Mouse (Mus musculus) testis, adult 2 months (tissue): Measurements from ENCODE around the gene Sema3c. TPM values are rescaled to one million over a fixed set of nuclear protein-coding genes. Genes with fewer than 3 reads are reported as not detected.

Source experiments
- H3K27ac ChIP-seq: fragments of 200-500 bp; 2 replicates; pipeline ENCODE4 v1.5.1; 2012; ENCODE audit warnings: low read depth, low read length; ENCODE audit not compliant: control insufficient read depth, insufficient read depth
- H3K27me3 ChIP-seq: fragments of 200-500 bp; 2 replicates; pipeline ENCODE4 v1.6.1; 2012; ENCODE audit warnings: mild to moderate bottlenecking, low read length, moderate library complexity; ENCODE audit not compliant: control insufficient read depth, insufficient read depth
- H3K36me3 ChIP-seq: fragments of 200-500 bp; 2 replicates; pipeline ENCODE4 v1.6.1; 2012; ENCODE audit warnings: mild to moderate bottlenecking, low read length; ENCODE audit not compliant: control insufficient read depth, insufficient read depth
- H3K4me1 ChIP-seq: fragments of 200-500 bp; 2 replicates; pipeline ENCODE4 v1.6.1; 2012; ENCODE audit warnings: low read length; ENCODE audit not compliant: control insufficient read depth, insufficient read depth
- H3K4me3 ChIP-seq: fragments of 200-500 bp; 2 replicates; pipeline ENCODE4 v1.5.1; 2012; ENCODE audit warnings: low read depth, mild to moderate bottlenecking, low read length, moderate library complexity, mixed read lengths; ENCODE audit not compliant: control insufficient read depth
- CTCF ChIP-seq: fragments of 200-500 bp; IDR thresholded peaks from 2 replicates; pipeline ENCODE4 v1.5.1; 2012; ENCODE audit warnings: low read depth, mild to moderate bottlenecking, inconsistent platforms, low read length, moderate library complexity; ENCODE audit not compliant: control insufficient read depth, insufficient read depth, insufficient replicate concordance
- POLR2A ChIP-seq: fragments of 200-500 bp; IDR thresholded peaks from 2 replicates; pipeline ENCODE4 v1.6.1; 2012; ENCODE audit warnings: low read depth, mild to moderate bottlenecking, inconsistent platforms, low read length, moderate library complexity; ENCODE audit not compliant: control insufficient read depth
- polyA plus RNA-seq: library from polyadenylated mRNA; depleted of rRNA; stranded (reverse); fragments of >200 nt; gene quantifications from 2 replicates; pipeline ENCODE4 v1.2.3, GENCODE M21; 2012; rRNA removed

The Sema3c gene
- polyA plus RNA-seq, 1 experiment, result 2.5 TPM

GRCm38 (mm10) chr5:17746520-17746919 lies 172.4 kb downstream of the Sema3c start:
- Histone ChIP-seq H3K27me3 (no peaks in the 10 kb centered on the region), H3K36me3 (no peaks in the 10 kb centered on the region), H3K27ac (no peak overlapping the region), H3K4me1 (no peaks in the 10 kb centered on the region), H3K4me3 (no peak overlapping the region)
- TF ChIP-seq CTCF (no peak), POLR2A (no peak)

GRCm38 (mm10) chr5:17747143-17747542 lies 173.1 kb downstream of the Sema3c start:
- no peaks in the 10 kb centered on the region for H3K36me3 ChIP-seq
- no peak overlapping the region for H3K4me3 ChIP-seq
- no peak overlapping the region for H3K27ac ChIP-seq
- H3K4me1 ChIP-seq, result no peaks in the 10 kb centered on the region
- H3K27me3 ChIP-seq, result no peaks in the 10 kb centered on the region
- no peak for TF ChIP-seq CTCF
- TF ChIP-seq POLR2A, result no peak

GRCm38 (mm10) chr5:17748293-17748692 lies 174.2 kb downstream of the Sema3c start:
- Histone ChIP-seq H3K27ac (no peak overlapping the region), H3K4me1 (no peaks in the 10 kb centered on the region), H3K27me3 (no peaks in the 10 kb centered on the region), H3K4me3 (no peak overlapping the region), H3K36me3 (no peaks in the 10 kb centered on the region)
- TF ChIP-seq CTCF, result no peak
- no peak for TF ChIP-seq POLR2A

- H3K4me3 ChIP-seq, result no peak overlapping the region
- H3K36me3 ChIP-seq, result no peaks in the 10 kb centered on the region
- TF ChIP-seq POLR2A (no peak), CTCF (no peak)
- H3K4me1 ChIP-seq, result no peaks in the 10 kb centered on the region
- no peak overlapping the region for H3K27ac ChIP-seq
- H3K27me3 ChIP-seq, result no peaks in the 10 kb centered on the region
These were observed 179.5 kb downstream of the Sema3c start for GRCm38 (mm10) chr5:17753471-17754005.

- H3K4me3 ChIP-seq, result no peak overlapping the region
- no peaks in the 10 kb centered on the region for H3K36me3 ChIP-seq
- no peak overlapping the region for H3K27ac ChIP-seq
- no peaks in the 10 kb centered on the region for H3K27me3 ChIP-seq
- no peaks in the 10 kb centered on the region for H3K4me1 ChIP-seq
- TF ChIP-seq CTCF, result no peak
- TF ChIP-seq POLR2A, result no peak
These were observed 192.1 kb downstream of the Sema3c start for GRCm38 (mm10) chr5:17766006-17766677.

- Histone ChIP-seq H3K4me3 (no peak overlapping the region), H3K27ac (no peak overlapping the region), H3K27me3 (no peaks in the 10 kb centered on the region), H3K4me1 (no peaks in the 10 kb centered on the region), H3K36me3 (no peaks in the 10 kb centered on the region)
- TF ChIP-seq CTCF (no peak), POLR2A (no peak)
These were observed 196.2 kb downstream of the Sema3c start for GRCm38 (mm10) chr5:17770328-17770727.

- no peak for TF ChIP-seq POLR2A
- TF ChIP-seq CTCF, result no peak
- H3K4me3 ChIP-seq, result no peak overlapping the region
These were observed 202.5 kb downstream of the Sema3c start for GRCm38 (mm10) chr5:17776571-17776970.

More at GRCm38 (mm10) chr5:17776571-17776970, 202.5 kb downstream of the Sema3c start:
- no peak overlapping the region for H3K27ac ChIP-seq
- no peaks in the 10 kb centered on the region for H3K4me1 ChIP-seq
- no peaks in the 10 kb centered on the region for H3K36me3 ChIP-seq
- H3K27me3 ChIP-seq, result no peaks in the 10 kb centered on the region

Other genes starting within 250 kb of the Sema3c start
- gene Speer4f2, start 201.1 kb upstream of the Sema3c start, polyA plus RNA-seq, result 8.1 and 9.0 TPM in 2 replicates
- 7.3 and 7.4 TPM in 2 replicates for gene Speer4f1, start 98.2 kb upstream of the Sema3c start, polyA plus RNA-seq